Mouse (Mus musculus) liver, postnatal 0 days (tissue): ENCODE measurements at regions not wholly inside any gene's neighbourhood (a gene's known extent, or its start where the extent isn't known, plus 50 kb on each side); places are given as distances from the start of the nearest gene placed in this dataset.

Source experiments
- ATAC-seq: fragments of 200-750 bp; cut with Nextera tagmentation; 2 replicates; pipeline ENCODE4 v1.8.0; 2017; ENCODE audit warnings: mild to moderate bottlenecking, moderate library complexity
- DNase-seq: peaks from one replicate; pipeline ENCODE4 v3.0.0-alpha.2; 2016
- H3K27ac ChIP-seq: fragments of 300-500 bp; sonication (generic); 2 replicates; pipeline ENCODE4 v1.5.1; 2014; ENCODE audit warnings: antibody characterized with exemption, moderate library complexity, mild to moderate bottlenecking, low read depth
- H3K27me3 ChIP-seq: fragments of 300-500 bp; sonication (generic); 2 replicates; pipeline ENCODE4 v1.6.1; 2014; ENCODE audit warnings: low read length, control low read depth, mixed read lengths; ENCODE audit not compliant: insufficient read depth
- H3K36me3 ChIP-seq: fragments of 300-500 bp; sonication (generic); replicated peaks from 2 replicates; pipeline ENCODE4 v1.6.1; 2014; ENCODE audit warnings: mild to moderate bottlenecking, control low read depth, low read length, moderate library complexity, mixed read lengths; ENCODE audit not compliant: insufficient read depth
- H3K4me1 ChIP-seq: fragments of 300-500 bp; sonication (generic); 2 replicates; pipeline ENCODE4 v1.6.1; 2014; ENCODE audit warnings: antibody characterized with exemption, mild to moderate bottlenecking, control low read depth; ENCODE audit not compliant: insufficient read depth
- H3K4me2 ChIP-seq: fragments of 300-500 bp; sonication (generic); 2 replicates; pipeline ENCODE4 v1.6.1; 2014; ENCODE audit warnings: low read depth, mild to moderate bottlenecking, low read length, moderate library complexity, mixed read lengths
- H3K4me3 ChIP-seq: fragments of 300-500 bp; sonication (generic); 2 replicates; pipeline ENCODE4 v1.5.1; 2014; ENCODE audit warnings: low read depth, low read length
- H3K9ac ChIP-seq: fragments of 300-500 bp; sonication (generic); replicated peaks from 2 replicates; pipeline ENCODE4 v1.6.1; 2014; ENCODE audit warnings: mild to moderate bottlenecking, moderate library complexity
- H3K9me3 ChIP-seq: fragments of 300-500 bp; sonication (generic); 2 replicates; pipeline ENCODE4 v1.6.1; 2016; ENCODE audit warnings: mild to moderate bottlenecking, control low read depth, low read length, mixed read lengths
- CTCF ChIP-seq: sonication (generic); IDR thresholded peaks from 2 replicates; pipeline ENCODE4 v1.5.1; 2016; ENCODE audit warnings: antibody characterized with exemption, low read depth
- EP300 ChIP-seq: IDR thresholded peaks from 2 replicates; pipeline ENCODE4 v1.6.1; 2016; ENCODE audit warnings: antibody characterized with exemption, low read depth, mild to moderate bottlenecking
- WGBS: fragments of 180-500 bp; shearing (Covaris S2); extraction: QIAGEN DNeasy Blood & Tissue Kit; methylation state at CpG from one replicate; pipeline ENCODE4 v1.1.7; 2014; ENCODE audit not compliant: insufficient replicate concordance; 5-methylcytosine and 5-hydroxymethylcytosine counted together

GRCm38 (mm10) chr16:95862621-95863020 lies 128.1 kb downstream of the Psmg1 start:
- H3K4me2 ChIP-seq, result no peak overlapping the region
- no peak overlapping the region for H3K4me3 ChIP-seq
- H3K9ac ChIP-seq, result no peak overlapping the region
- TF ChIP-seq CTCF, result no peak
- 0 out of 2 replicates have a peak, but pooled peaks have one; percentile 17 for TF ChIP-seq EP300
- H3K9me3 ChIP-seq, result no peaks in the 10 kb centered on the region
- DNase-seq, result no peak
- H3K27me3 ChIP-seq, result no peaks in the 10 kb centered on the region
- no peaks in the 10 kb centered on the region for H3K36me3 ChIP-seq
- H3K4me1 ChIP-seq, result peaks cover 10% of the 10 kb centered on the region
- WGBS, result 28% methylated on average over 3 of the region's 3 CpGs
- no peak for ATAC-seq
- H3K27ac ChIP-seq, result peak overlapping the region; percentile 49; the same call in 1 of the 2 replicates

GRCm38 (mm10) chr16:95861231-95861690 lies 129.5 kb downstream of the Psmg1 start:
- Histone ChIP-seq H3K9ac (no peak overlapping the region), H3K4me3 (no peak overlapping the region), H3K27me3 (no peaks in the 10 kb centered on the region), H3K4me2 (no peak overlapping the region), H3K4me1 (peaks cover 10% of the 10 kb centered on the region), H3K9me3 (no peaks in the 10 kb centered on the region), H3K27ac (peak overlapping the region; percentile 49; the same call in 1 of the 2 replicates), H3K36me3 (no peaks in the 10 kb centered on the region)
- TF ChIP-seq CTCF, result no peak
- TF ChIP-seq EP300, result peak; percentile 67
- WGBS, result 32% methylated on average over 12 of the region's 12 CpGs
- DNase-seq (peak; percentile 47), ATAC-seq (peak; percentile 79)

GRCm38 (mm10) chr16:95860810-95861209 lies 129.9 kb downstream of the Psmg1 start:
- Histone ChIP-seq H3K4me3 (no peak overlapping the region), H3K9ac (no peak overlapping the region), H3K4me1 (peaks cover 10% of the 10 kb centered on the region), H3K9me3 (no peaks in the 10 kb centered on the region), H3K27ac (peak overlapping the region; percentile 49), H3K4me2 (no peak overlapping the region), H3K27me3 (no peaks in the 10 kb centered on the region), H3K36me3 (no peaks in the 10 kb centered on the region)
- peak; percentile 8; the same call in 1 of the 2 replicates for ATAC-seq
- TF ChIP-seq CTCF (no peak), EP300 (no peak)
- WGBS, result 40% methylated on average over 9 of the region's 9 CpGs
- no peak for DNase-seq

- peaks cover 11% of the 10 kb centered on the region for H3K4me1 ChIP-seq
- no peak overlapping the region for H3K4me3 ChIP-seq
- no peak overlapping the region for H3K9ac ChIP-seq
- no peak for ATAC-seq
- TF ChIP-seq CTCF, result no peak
- no peak for TF ChIP-seq EP300
- no peak overlapping the region for H3K4me2 ChIP-seq
- 66% methylated on average over 5 of the region's 5 CpGs for WGBS
- no peak for DNase-seq
- no peaks in the 10 kb centered on the region for H3K27me3 ChIP-seq
- H3K36me3 ChIP-seq, result no peaks in the 10 kb centered on the region
- H3K9me3 ChIP-seq, result no peaks in the 10 kb centered on the region
- H3K27ac ChIP-seq, result peak overlapping the region; percentile 49; the same call in 1 of the 2 replicates
These were observed 130.6 kb downstream of the Psmg1 start for GRCm38 (mm10) chr16:95860111-95860510.

- no peak for TF ChIP-seq EP300
- no peak for TF ChIP-seq CTCF
- H3K27me3 ChIP-seq, result no peaks in the 10 kb centered on the region
- WGBS, result 79% methylated on average over 3 of the region's 3 CpGs
- DNase-seq (no peak), ATAC-seq (no peak)
- no peaks in the 10 kb centered on the region for H3K9me3 ChIP-seq
- H3K4me2 ChIP-seq, result no peak overlapping the region
- no peak overlapping the region for H3K9ac ChIP-seq
- no peaks in the 10 kb centered on the region for H3K36me3 ChIP-seq
- H3K4me1 ChIP-seq, result peaks cover 11% of the 10 kb centered on the region
- H3K4me3 ChIP-seq, result no peak overlapping the region
- H3K27ac ChIP-seq, result no peak overlapping the region
These were observed 133.4 kb downstream of the Psmg1 start for GRCm38 (mm10) chr16:95857403-95857802.

- Histone ChIP-seq H3K4me1 (peaks cover 9% of the 10 kb centered on the region; the same call in 1 of the 2 replicates), H3K4me2 (no peak overlapping the region), H3K27ac (peak overlapping the region; percentile 80), H3K4me3 (no peak overlapping the region), H3K9ac (no peak overlapping the region), H3K9me3 (no peaks in the 10 kb centered on the region), H3K36me3 (no peaks in the 10 kb centered on the region), H3K27me3 (no peaks in the 10 kb centered on the region)
- TF ChIP-seq CTCF (no peak), EP300 (peak; percentile 24; the same call in 1 of the 2 replicates)
- DNase-seq (peak; percentile 67), ATAC-seq (peak; percentile 96)
- 53% methylated on average over 2 of the region's 2 CpGs for WGBS
These were observed 135.5 kb downstream of the Psmg1 start for GRCm38 (mm10) chr16:95855230-95855629.
